Mouse (Mus musculus): ENCODE data around the gene Tas2r119.

DNA sequence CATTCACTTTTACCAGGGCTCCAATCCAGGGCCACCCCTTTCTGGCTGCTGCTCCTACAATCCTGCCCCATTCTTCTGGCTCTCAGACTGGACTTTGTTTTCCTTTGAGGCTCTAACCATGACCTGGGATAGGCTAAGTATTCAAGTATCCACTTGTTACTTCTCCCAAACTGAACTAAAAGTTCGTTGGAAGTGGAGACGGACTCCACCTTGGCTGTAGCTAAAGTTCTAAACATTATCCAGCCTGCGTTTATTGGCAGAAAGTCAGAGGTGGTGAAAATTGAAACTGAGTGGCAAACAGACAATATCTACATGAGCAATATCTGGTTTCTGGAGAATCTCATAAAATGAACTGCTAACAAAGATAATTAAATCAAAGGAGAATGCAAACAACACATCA is 12.8 kb downstream of the Tas2r119 start:
- no peak for TF ChIP-seq CTCF (IDR thresholded peaks at IDR 0.05; ENCODE audit: borderline replicate concordance, insufficient read depth, low read depth, low read length)
- no peak for TF ChIP-seq POLR2A (IDR thresholded peaks at IDR 0.05; ENCODE audit: borderline replicate concordance, insufficient read depth, low read length)

Data from cerebellum, adult 2 months (tissue).